Mouse (Mus musculus) myocyte (in vitro differentiated cells): Measurements from ENCODE around the gene Iqschfp. TPM values are rescaled to one million over a fixed set of nuclear protein-coding genes. Genes with fewer than 3 reads are reported as not detected.
"Not testable (repeated sequence)": the region's sequence is repeated elsewhere in the genome, so short reads cannot be mapped to it uniquely, and the experiment has no call there.

Experiments used
- H3K27me3 ChIP-seq: one replicate; pipeline ENCODE4 v1.6.1; 2011; ENCODE audit not compliant: control insufficient read depth, insufficient read depth, insufficient read length
- H3K36me3 ChIP-seq: one replicate; pipeline ENCODE4 v1.6.1; 2011; ENCODE audit not compliant: control insufficient read depth, insufficient read depth
- H3K4me2 ChIP-seq: one replicate; pipeline ENCODE4 v1.6.1; 2011; ENCODE audit warnings: low read depth, control low read depth
- H3K4me3 ChIP-seq: one replicate; pipeline ENCODE4 v1.5.1; 2011; ENCODE audit warnings: mild to moderate bottlenecking, control low read depth, moderate library complexity
- H3K79me2 ChIP-seq: one replicate; pipeline ENCODE4 v1.6.1; 2011; ENCODE audit not compliant: control insufficient read depth, insufficient read depth
- H3ac ChIP-seq: one replicate; pipeline ENCODE4 v1.6.1; 2011; ENCODE audit not compliant: control insufficient read depth, insufficient read length
- CEBPB ChIP-seq: IDR thresholded peaks from 2 replicates; pipeline ENCODE4 v1.6.1; 2011; ENCODE audit warnings: mild to moderate bottlenecking, moderate library complexity; ENCODE audit not compliant: poor library complexity, insufficient read depth, severe bottlenecking
- E2F4 ChIP-seq: IDR thresholded peaks from one replicate; pipeline ENCODE4 v1.6.1; 2011; ENCODE audit warnings: mild to moderate bottlenecking, control low read depth, moderate library complexity; ENCODE audit not compliant: insufficient read depth
- MAX ChIP-seq: IDR thresholded peaks from one replicate; pipeline ENCODE4 v1.6.1; 2011; ENCODE audit warnings: low read depth, mild to moderate bottlenecking, control low read depth
- MYOD1 ChIP-seq, 3 experiments: IDR thresholded peaks; one replicate each; pipeline ENCODE4 v1.6.1; 2011; ENCODE audit warnings: control low read depth in 2 of 3, low read depth in 2 of 3, mild to moderate bottlenecking in 2 of 3, moderate library complexity in 1 of 3; ENCODE audit not compliant: insufficient read length in 2 of 3, control insufficient read depth in 1 of 3
- MYOG ChIP-seq, 3 experiments: IDR thresholded peaks; one replicate each; pipeline ENCODE4 v1.6.1; 2011; ENCODE audit warnings: control low read depth in 2 of 3, low read depth in 2 of 3, mild to moderate bottlenecking in 2 of 3; ENCODE audit not compliant: insufficient read length in 2 of 3, control insufficient read depth in 1 of 3, insufficient read depth in 1 of 3
- POLR2A ChIP-seq: IDR thresholded peaks from one replicate; pipeline ENCODE4 v1.6.1; 2011; ENCODE audit warnings: low read depth, mild to moderate bottlenecking, control low read depth, moderate library complexity; ENCODE audit not compliant: insufficient read length
- POLR2AphosphoS2 ChIP-seq: IDR thresholded peaks from one replicate; pipeline ENCODE4 v1.6.1; 2011; ENCODE audit warnings: low read depth, control low read depth; ENCODE audit not compliant: insufficient read length
- REST ChIP-seq: IDR thresholded peaks from one replicate; pipeline ENCODE4 v1.6.1; 2011; ENCODE audit warnings: mild to moderate bottlenecking, control low read depth, moderate library complexity; ENCODE audit not compliant: insufficient read depth, insufficient read length
- SRF ChIP-seq: IDR thresholded peaks from one replicate; pipeline ENCODE4 v1.6.1; 2011; ENCODE audit warnings: low read depth; ENCODE audit not compliant: control insufficient read depth, insufficient read length
- TCF12 ChIP-seq: IDR thresholded peaks from one replicate; pipeline ENCODE4 v1.6.1; 2011; ENCODE audit warnings: mild to moderate bottlenecking, control low read depth; ENCODE audit not compliant: poor library complexity, insufficient read depth, severe bottlenecking
- TCF3 ChIP-seq: IDR thresholded peaks from one replicate; pipeline ENCODE4 v1.6.1; 2011; ENCODE audit warnings: low read depth, control low read depth; ENCODE audit not compliant: insufficient read length
- USF1 ChIP-seq: IDR thresholded peaks from one replicate; pipeline ENCODE4 v1.6.1; 2011; ENCODE audit warnings: low read depth, mild to moderate bottlenecking, control low read depth, moderate library complexity
- polyA plus RNA-seq: library from polyadenylated mRNA; unstranded; fragments of >200 nt; fragmentation: generic; extraction: Trizol; gene quantifications from one replicate; pipeline ENCODE4 v1.2.1, GENCODE M21; 2012; ENCODE audit warnings: missing spikeins

Gene Iqschfp
- polyA plus RNA-seq, 1 experiment = not detected

GRCm38 (mm10) chr3:68085024-68085423 is 193.0 kb downstream of the Iqschfp start:
- TF ChIP-seq CEBPB = no peak
- TF ChIP-seq POLR2A = no peak
- no peak for TF ChIP-seq REST
- TF ChIP-seq SRF = no peak
- no peak for TF ChIP-seq TCF3
- Histone ChIP-seq H3K4me2 (no peak overlapping the region), H3K36me3 (no peaks in the 10 kb centered on the region), H3K27me3 (no peaks in the 10 kb centered on the region), H3K4me3 (no peak overlapping the region), H3ac (no peak overlapping the region), H3K79me2 (no peaks in the 10 kb centered on the region)

GRCm38 (mm10) chr3:68092108-68092507 is 200.1 kb downstream of the Iqschfp start:
- TF ChIP-seq MYOG (IDR thresholded peaks at IDR 0.05; ENCODE audit: control insufficient read depth in 1 of 3, insufficient read depth in 1 of 3, insufficient read length in 2 of 3, low read depth in 2 of 3) (no peak), CEBPB (no peak)

GRCm38 (mm10) chr3:68096724-68097431 is 204.8 kb downstream of the Iqschfp start:
- no peak overlapping the region for H3K4me3 ChIP-seq
- H3K27me3 ChIP-seq = no peaks in the 10 kb centered on the region
- no peaks in the 10 kb centered on the region for H3K79me2 ChIP-seq
- TF ChIP-seq REST = no peak
- no peak for TF ChIP-seq MYOD1 (IDR thresholded peaks at IDR 0.05; ENCODE audit: control insufficient read depth in 1 of 3, insufficient read length in 2 of 3, low read depth in 2 of 3)
- TF ChIP-seq E2F4 = no peak
- TF ChIP-seq POLR2A = no peak
- TF ChIP-seq MYOG (IDR thresholded peaks at IDR 0.05; ENCODE audit: control insufficient read depth in 1 of 3, insufficient read depth in 1 of 3, insufficient read length in 2 of 3, low read depth in 2 of 3) = no peak
- no peak for TF ChIP-seq MAX
- no peak for TF ChIP-seq CEBPB
- no peak for TF ChIP-seq POLR2AphosphoS2
- TF ChIP-seq TCF12 = no peak
- no peak overlapping the region for H3ac ChIP-seq
- no peak overlapping the region for H3K4me2 ChIP-seq
- H3K36me3 ChIP-seq = no peaks in the 10 kb centered on the region

More at GRCm38 (mm10) chr3:68092108-68092507, 200.1 kb downstream of the Iqschfp start:
- no peaks in the 10 kb centered on the region for H3K27me3 ChIP-seq
- no peak overlapping the region for H3K4me3 ChIP-seq
- H3K79me2 ChIP-seq = no peaks in the 10 kb centered on the region
- H3ac ChIP-seq = no peak overlapping the region
- no peaks in the 10 kb centered on the region for H3K36me3 ChIP-seq
- H3K4me2 ChIP-seq = no peak overlapping the region

- H3K4me3 ChIP-seq, H3K4me2 ChIP-seq, H3K36me3 ChIP-seq, H3K27me3 ChIP-seq, H3ac ChIP-seq, H3K79me2 ChIP-seq: not testable (repeated sequence)
Observed at GRCm38 (mm10) chr3:68099561-68099960, 207.5 kb downstream of the Iqschfp start.

- H3K79me2 ChIP-seq = no peaks in the 10 kb centered on the region
- no peaks in the 10 kb centered on the region for H3K27me3 ChIP-seq
- no peaks in the 10 kb centered on the region for H3K36me3 ChIP-seq
- TF ChIP-seq SRF (no peak), POLR2AphosphoS2 (no peak), CEBPB (no peak), MYOG (IDR thresholded peaks at IDR 0.05; ENCODE audit: control insufficient read depth in 1 of 3, insufficient read depth in 1 of 3, insufficient read length in 2 of 3, low read depth in 2 of 3) (no peak), MYOD1 (IDR thresholded peaks at IDR 0.05; ENCODE audit: control insufficient read depth in 1 of 3, insufficient read length in 2 of 3, low read depth in 2 of 3) (no peak), USF1 (no peak), TCF3 (no peak)
- no peak overlapping the region for H3K4me3 ChIP-seq
- H3K4me2 ChIP-seq = no peak overlapping the region
- no peak overlapping the region for H3ac ChIP-seq
Observed at GRCm38 (mm10) chr3:68101343-68101742, 209.3 kb downstream of the Iqschfp start.
